Mouse (Mus musculus): ENCODE measurements around the gene Madcam1.
A peak's percentile ranks its signal among the peaks of the same experiment; 100 is the strongest.

- TF ChIP-seq CTCF (IDR thresholded peaks at IDR 0.05; ENCODE audit: insufficient read depth, low read depth, low read length) = peak; percentile 39; the same call in 1 of the 2 replicates
- TF ChIP-seq POLR2A (IDR thresholded peaks at IDR 0.05; ENCODE audit: insufficient read depth, low read depth, low read length) = no peak
These were observed 48.3 kb downstream of the Madcam1 start for GRCm38 (mm10) chr10:79712499-79713126.

Measured in olfactory bulb, adult 2 months (tissue).